Mouse (Mus musculus): Measurements from ENCODE around the gene Rcsd1. TPM values are rescaled to one million over a fixed set of nuclear protein-coding genes. Genes with fewer than 3 reads are reported as not detected.
A peak's percentile ranks its signal among the peaks of the same experiment; 100 is the strongest.

Gene Rcsd1
- polyA plus RNA-seq, 1 experiment from 2014 or later, result 10.7 TPM

- WGBS (ENCODE audit: insufficient replicate concordance), result 64% methylated on average over 6 of the region's 6 CpGs
- no peak overlapping the region for H3K27ac ChIP-seq
- ATAC-seq, result peak; percentile 53; the same call in 1 of the 2 replicates
These were observed 54.5 kb downstream of the Rcsd1 start for GRCm38 (mm10) chr1:165655022-165655421.

GRCm38 (mm10) chr1:165653126-165653885, 56.3 kb downstream of the Rcsd1 start:
- Histone ChIP-seq H3K4me1 (peaks cover 23% of the 10 kb centered on the region), H3K4me3 (no peak overlapping the region), H3K27ac (0 out of 2 replicates have a peak overlapping the region, but pooled peaks have one; percentile 36), H3K9me3 (replicated peaks) (no peaks in the 10 kb centered on the region), H3K4me2 (no peak overlapping the region), H3K9ac (no peak overlapping the region), H3K27me3 (replicated peaks) (peaks cover 4% of the 10 kb centered on the region; the same call in 1 of the 2 replicates), H3K36me3 (peaks cover 10% of the 10 kb centered on the region; the same call in 1 of the 2 replicates)
- no peak for ATAC-seq
- WGBS (ENCODE audit: insufficient replicate concordance), result 73% methylated on average over 14 of the region's 14 CpGs

More at GRCm38 (mm10) chr1:165655022-165655421, 54.5 kb downstream of the Rcsd1 start:
- H3K4me1 ChIP-seq, result peaks cover 23% of the 10 kb centered on the region
- H3K9ac ChIP-seq, result no peak overlapping the region
- no peak overlapping the region for H3K4me2 ChIP-seq
- no peak overlapping the region for H3K4me3 ChIP-seq
- H3K36me3 ChIP-seq, result peaks cover 10% of the 10 kb centered on the region; the same call in 1 of the 2 replicates
- no peaks in the 10 kb centered on the region for H3K9me3 ChIP-seq (replicated peaks)
- H3K27me3 ChIP-seq (replicated peaks), result no peaks in the 10 kb centered on the region

- WGBS (ENCODE audit: insufficient replicate concordance), result 64% methylated on average over 2 of the region's 2 CpGs
- Histone ChIP-seq H3K27ac (peak overlapping the region; percentile 32; the same call in 1 of the 2 replicates), H3K9me3 (replicated peaks) (no peaks in the 10 kb centered on the region), H3K4me2 (no peak overlapping the region), H3K9ac (no peak overlapping the region), H3K27me3 (replicated peaks) (peaks cover 11% of the 10 kb centered on the region), H3K36me3 (0 out of 2 replicates have a peak, but pooled peaks cover 5% of the 10 kb centered on the region), H3K4me3 (no peak overlapping the region), H3K4me1 (peaks cover 23% of the 10 kb centered on the region)
- ATAC-seq, result no peak
These were observed 57.0 kb downstream of the Rcsd1 start for GRCm38 (mm10) chr1:165652507-165652906.

- Histone ChIP-seq H3K4me3 (no peak overlapping the region), H3K9ac (no peak overlapping the region), H3K4me2 (no peak overlapping the region), H3K27me3 (replicated peaks) (peaks cover 17% of the 10 kb centered on the region), H3K36me3 (0 out of 2 replicates have a peak, but pooled peaks cover 5% of the 10 kb centered on the region), H3K9me3 (replicated peaks) (no peaks in the 10 kb centered on the region), H3K27ac (no peak overlapping the region), H3K4me1 (peaks cover 23% of the 10 kb centered on the region)
- no peak for ATAC-seq
- WGBS (ENCODE audit: insufficient replicate concordance), result 16% methylated on average over 5 of the region's 5 CpGs
These were observed 58.4 kb downstream of the Rcsd1 start for GRCm38 (mm10) chr1:165651158-165651557.

GRCm38 (mm10) chr1:165645102-165645501, 64.5 kb downstream of the Rcsd1 start:
- no peak overlapping the region for H3K27ac ChIP-seq
- no peaks in the 10 kb centered on the region for H3K9me3 ChIP-seq (replicated peaks)
- H3K36me3 ChIP-seq, result no peaks in the 10 kb centered on the region
- peaks cover 18% of the 10 kb centered on the region for H3K4me1 ChIP-seq
- H3K4me3 ChIP-seq, result no peak overlapping the region
- H3K4me2 ChIP-seq, result no peak overlapping the region
- H3K9ac ChIP-seq, result no peak overlapping the region
- H3K27me3 ChIP-seq (replicated peaks), result peaks cover 32% of the 10 kb centered on the region
- no peak for ATAC-seq
- 65% methylated on average over 4 of the region's 4 CpGs for WGBS (ENCODE audit: insufficient replicate concordance)

- no peak for ATAC-seq
- 61% methylated on average over 5 of the region's 5 CpGs for whole genome bisulfite sequencing (ENCODE audit: insufficient replicate concordance)
- Histone ChIP-seq H3K9me3 (replicated peaks) (no peaks in the 10 kb centered on the region), H3K4me2 (no peak overlapping the region), H3K4me3 (no peak overlapping the region), H3K4me1 (peaks cover 27% of the 10 kb centered on the region), H3K27me3 (replicated peaks) (peaks cover 28% of the 10 kb centered on the region), H3K36me3 (no peaks in the 10 kb centered on the region), H3K9ac (no peak overlapping the region), H3K27ac (no peak overlapping the region)
These were observed 65.8 kb downstream of the Rcsd1 start for GRCm38 (mm10) chr1:165643735-165644134.

GRCm38 (mm10) chr1:165642780-165643311, 66.7 kb downstream of the Rcsd1 start:
- H3K27ac ChIP-seq, result peak overlapping the region; percentile 70
- H3K4me3 ChIP-seq, result peak overlapping the region; percentile 78
- H3K9me3 ChIP-seq (replicated peaks), result no peaks in the 10 kb centered on the region
- no peaks in the 10 kb centered on the region for H3K36me3 ChIP-seq
- WGBS (ENCODE audit: insufficient replicate concordance), result 8% methylated on average over 16 of the region's 16 CpGs
- peaks cover 23% of the 10 kb centered on the region for H3K27me3 ChIP-seq (replicated peaks)
- H3K9ac ChIP-seq, result peak overlapping the region; percentile 79
- ATAC-seq, result peak; percentile 48
- peak overlapping the region; percentile 95 for H3K4me2 ChIP-seq
- H3K4me1 ChIP-seq, result peaks cover 27% of the 10 kb centered on the region

GRCm38 (mm10) chr1:165641786-165642771, 67.5 kb downstream of the Rcsd1 start:
- Histone ChIP-seq H3K27me3 (replicated peaks) (peaks cover 17% of the 10 kb centered on the region), H3K4me2 (peak overlapping the region; percentile 95), H3K9me3 (replicated peaks) (no peaks in the 10 kb centered on the region), H3K27ac (peak overlapping the region; percentile 80), H3K4me3 (peak overlapping the region; percentile 78), H3K9ac (peak overlapping the region; percentile 79), H3K4me1 (peaks cover 27% of the 10 kb centered on the region), H3K36me3 (no peaks in the 10 kb centered on the region)
- under 1% methylated on average over 75 of the region's 75 CpGs for WGBS (ENCODE audit: insufficient replicate concordance)
- ATAC-seq, result peak; percentile 81

- peak overlapping the region; percentile 78 for H3K9ac ChIP-seq
- peak; percentile 71 for ATAC-seq
- no peaks in the 10 kb centered on the region for H3K36me3 ChIP-seq
- peaks cover 16% of the 10 kb centered on the region for H3K27me3 ChIP-seq (replicated peaks)
- H3K4me3 ChIP-seq, result peak overlapping the region; percentile 78
- peak overlapping the region; percentile 95 for H3K4me2 ChIP-seq
- peaks cover 27% of the 10 kb centered on the region for H3K4me1 ChIP-seq
- WGBS (ENCODE audit: insufficient replicate concordance), result 7% methylated on average over 16 of the region's 16 CpGs
- H3K9me3 ChIP-seq (replicated peaks), result no peaks in the 10 kb centered on the region
- H3K27ac ChIP-seq, result peak overlapping the region; percentile 80
These were observed 68.2 kb downstream of the Rcsd1 start for GRCm38 (mm10) chr1:165641271-165641771.

- Histone ChIP-seq H3K4me1 (peaks cover 63% of the 10 kb centered on the region), H3K36me3 (no peaks in the 10 kb centered on the region), H3K9ac (no peak overlapping the region), H3K9me3 (replicated peaks) (no peaks in the 10 kb centered on the region), H3K4me2 (no peak overlapping the region), H3K4me3 (no peak overlapping the region), H3K27me3 (replicated peaks) (peaks cover 10% of the 10 kb centered on the region; the same call in 1 of the 2 replicates), H3K27ac (no peak overlapping the region)
- WGBS (ENCODE audit: insufficient replicate concordance), result 79% methylated on average over 8 of the region's 8 CpGs
- ATAC-seq, result no peak
These were observed 73.3 kb downstream of the Rcsd1 start for GRCm38 (mm10) chr1:165636289-165636688.
